Mouse (Mus musculus): ENCODE measurements around the gene Neu1.
"Not testable (repeated sequence)": the region's sequence is repeated elsewhere in the genome, so short reads cannot be mapped to it uniquely, and the experiment has no call there.

The Neu1 gene

DNA sequence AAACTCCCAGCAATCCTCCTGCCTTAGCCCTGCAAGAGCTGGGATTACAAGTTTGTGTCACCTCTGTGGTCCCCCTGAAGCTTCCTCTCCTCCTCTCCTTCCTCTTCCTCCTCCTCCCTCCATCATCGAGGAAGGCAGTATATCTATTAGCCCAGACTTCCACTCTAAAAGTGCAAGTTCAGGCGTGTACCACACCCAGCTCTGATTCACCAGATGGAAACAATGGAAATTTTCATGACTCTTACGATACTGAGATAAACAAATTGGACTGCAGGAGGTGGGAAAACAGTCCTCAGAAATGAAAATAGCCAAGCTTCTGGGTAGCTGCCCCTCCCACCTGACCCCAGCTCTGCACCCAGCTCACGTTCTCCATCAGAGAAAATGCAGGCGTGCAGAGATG is 34.6 kb downstream of the Neu1 start:
- no peak for DNase-seq (ENCODE audit: low spot score)

DNA sequence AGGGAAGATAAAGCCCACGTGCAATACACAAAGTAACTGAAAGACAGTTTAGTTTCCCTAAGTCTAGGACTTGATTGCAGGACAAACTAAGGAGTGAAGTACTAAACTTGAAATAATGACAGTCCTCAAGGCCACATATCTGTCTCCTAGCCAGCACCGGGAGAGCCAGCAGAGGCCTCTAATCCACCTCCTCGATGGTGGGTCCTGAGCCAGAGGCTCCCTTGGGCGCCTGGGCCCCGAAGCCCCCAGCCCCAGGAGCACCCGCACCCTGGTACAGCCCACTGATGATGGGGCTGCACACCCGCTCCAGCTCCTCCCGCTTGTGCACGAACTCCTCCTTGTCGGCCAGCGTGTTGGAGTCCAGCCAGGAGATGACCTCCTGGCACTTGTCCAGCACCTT is 38.8 kb downstream of the Neu1 start, which contains the start of gene Gm20481:
Gene Gm20481 (plus strand): TSS at position 91 of the 400 bp plus-strand sequence.
- DNase-seq (ENCODE audit: low spot score): not testable (repeated sequence)

- DNase-seq (ENCODE audit: low spot score): not testable (repeated sequence)
Measured at GRCm38 (mm10) chr17:34970850-34971249, 39.8 kb downstream of the Neu1 start.

DNA sequence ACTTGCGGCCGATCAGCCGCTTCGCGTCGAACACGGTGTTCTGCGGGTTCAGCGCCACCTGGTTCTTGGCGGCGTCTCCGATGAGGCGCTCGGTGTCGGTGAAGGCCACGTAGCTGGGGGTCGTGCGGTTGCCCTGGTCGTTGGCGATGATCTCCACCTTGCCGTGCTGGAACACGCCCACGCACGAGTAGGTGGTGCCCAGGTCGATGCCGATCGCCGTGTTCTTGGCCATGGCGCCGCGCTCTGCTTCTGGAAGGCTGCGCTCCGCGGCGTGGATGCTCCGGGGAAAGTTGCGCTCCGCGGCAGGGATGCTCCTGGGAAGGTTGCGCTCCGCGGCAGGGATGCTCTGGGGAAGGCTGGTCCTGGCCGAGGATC is 40.6 kb downstream of the Neu1 start:
- not testable (repeated sequence) for DNase-seq (ENCODE audit: low spot score)

- peak; percentile 74 for DNase-seq (ENCODE audit: low spot score)
Measured at GRCm38 (mm10) chr17:34972069-34972749, 41.2 kb downstream of the Neu1 start, which contains the start of the genes Hspa1a and Hspa1l. Gene Hspa1a (minus strand): TSS chr17:34972156. Gene Hspa1l (plus strand): TSS chr17:34972703.

DNA sequence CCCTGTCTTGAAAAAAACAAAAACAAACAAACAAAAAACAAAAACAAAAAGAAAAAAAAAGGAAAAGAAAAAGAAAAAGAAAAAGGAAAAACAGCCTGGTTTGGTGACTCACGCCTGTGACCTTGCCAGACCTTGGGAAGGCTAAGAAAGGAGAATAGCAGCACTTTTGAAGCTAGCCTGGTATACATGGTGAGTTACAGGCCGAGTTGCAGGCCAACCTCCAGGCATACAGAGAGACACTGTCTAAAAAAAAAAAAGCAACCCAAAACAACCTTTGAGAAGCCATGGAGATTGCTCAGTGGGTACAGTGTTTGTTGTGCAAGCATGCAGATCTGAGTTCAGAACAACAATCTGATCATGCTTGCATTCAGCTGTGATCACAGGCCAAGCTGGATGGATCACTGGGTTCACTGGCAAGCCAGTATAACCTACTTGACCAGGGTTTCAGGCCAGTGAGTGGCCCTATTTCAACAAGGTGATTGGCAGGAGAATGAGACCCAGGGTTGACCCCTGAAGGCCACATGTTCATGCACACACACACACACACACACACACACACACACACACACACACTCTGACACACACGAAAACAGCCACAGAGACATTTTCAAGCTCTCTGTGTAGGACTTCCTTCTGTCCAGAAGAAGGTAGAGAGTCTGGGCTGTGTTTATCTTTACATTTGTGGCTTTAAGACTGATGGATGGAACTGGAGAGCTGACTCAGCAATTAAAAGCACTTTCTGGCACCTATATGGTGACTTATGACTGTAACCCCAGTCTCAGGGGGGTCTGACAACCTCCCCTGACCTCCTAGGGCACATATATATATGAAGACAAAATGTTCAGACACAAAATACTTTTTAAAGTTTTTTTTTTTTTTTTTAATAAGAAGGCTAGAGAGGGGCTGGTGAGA is 44.8 kb downstream of the Neu1 start:
- DNase-seq (ENCODE audit: low spot score): no peak

DNA sequence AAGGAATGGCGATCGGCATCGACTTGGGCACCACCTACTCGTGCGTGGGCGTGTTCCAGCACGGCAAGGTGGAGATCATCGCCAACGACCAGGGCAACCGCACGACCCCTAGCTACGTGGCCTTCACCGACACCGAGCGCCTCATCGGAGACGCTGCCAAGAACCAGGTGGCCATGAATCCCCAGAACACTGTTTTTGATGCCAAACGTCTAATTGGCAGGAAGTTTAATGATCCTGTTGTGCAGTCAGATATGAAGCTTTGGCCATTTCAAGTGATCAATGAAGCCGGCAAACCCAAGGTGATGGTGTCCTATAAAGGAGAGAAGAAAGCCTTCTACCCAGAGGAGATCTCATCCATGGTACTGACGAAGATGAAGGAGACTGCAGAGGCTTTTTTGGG is 45.9 kb downstream of the Neu1 start:
- no peak for DNase-seq (ENCODE audit: low spot score)

GRCm38 (mm10) chr17:34978239-34978638 is 47.2 kb downstream of the Neu1 start:
- DNase-seq (ENCODE audit: low spot score): no peak

DNA sequence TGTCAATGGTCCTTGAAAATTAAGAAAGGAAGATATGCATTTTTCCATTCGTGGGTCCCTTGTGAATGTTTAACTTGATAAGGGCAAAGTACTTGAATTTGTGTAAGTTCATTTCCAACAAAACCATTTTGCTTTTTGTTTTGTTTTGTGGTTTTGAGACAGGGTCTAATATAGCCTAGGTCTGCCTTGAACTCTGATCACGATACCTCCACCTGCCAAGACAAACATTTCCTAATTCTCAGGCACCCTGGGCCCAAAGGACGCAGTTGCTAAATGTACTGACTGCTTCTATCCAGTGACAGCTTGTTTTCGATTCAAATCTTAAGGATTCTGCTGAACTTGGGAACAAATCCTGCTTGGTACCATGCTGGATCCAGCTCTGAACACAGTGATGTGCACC is 48.6 kb downstream of the Neu1 start:
- DNase-seq (ENCODE audit: low spot score): no peak

GRCm38 (mm10) chr17:34980655-34981054 is 49.6 kb downstream of the Neu1 start:
- no peak for DNase-seq (ENCODE audit: low spot score)

GRCm38 (mm10) chr17:34981690-34982180 is 50.7 kb downstream of the Neu1 start, which contains the start of gene Lsm2:
Gene Lsm2 (plus strand): TSS chr17:34981862.
- peak; percentile 93 for DNase-seq (ENCODE audit: low spot score)

GRCm38 (mm10) chr17:34982328-34982727 is 51.3 kb downstream of the Neu1 start:
- no peak for DNase-seq (ENCODE audit: low spot score)

DNA sequence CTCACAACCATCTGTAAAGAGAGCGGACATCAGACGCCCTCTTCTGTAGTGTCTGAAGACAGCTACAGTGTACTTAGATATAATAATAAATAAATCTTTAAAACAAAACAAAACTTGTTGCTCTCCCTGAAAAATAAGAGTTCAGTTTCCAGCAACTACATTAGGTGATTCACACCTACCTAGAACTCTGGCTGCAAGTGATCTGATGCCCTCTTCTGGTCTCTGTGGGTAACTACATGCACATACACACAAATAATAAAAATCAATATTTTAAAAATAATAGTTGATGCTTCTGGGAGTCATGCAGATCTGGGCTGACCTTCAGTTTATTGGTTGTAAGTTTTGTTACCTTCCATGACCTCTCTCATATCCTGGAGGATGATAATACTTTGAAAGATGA is 53.2 kb downstream of the Neu1 start:
- DNase-seq (ENCODE audit: low spot score): no peak
